Mouse (Mus musculus): ENCODE measurements around the gene Mycl. TPM values are rescaled to one million over a fixed set of nuclear protein-coding genes. Genes with fewer than 3 reads are reported as not detected.

Mycl gene
- polyA plus RNA-seq, 1 experiment from 2014 or later = 28.6 TPM

DNA sequence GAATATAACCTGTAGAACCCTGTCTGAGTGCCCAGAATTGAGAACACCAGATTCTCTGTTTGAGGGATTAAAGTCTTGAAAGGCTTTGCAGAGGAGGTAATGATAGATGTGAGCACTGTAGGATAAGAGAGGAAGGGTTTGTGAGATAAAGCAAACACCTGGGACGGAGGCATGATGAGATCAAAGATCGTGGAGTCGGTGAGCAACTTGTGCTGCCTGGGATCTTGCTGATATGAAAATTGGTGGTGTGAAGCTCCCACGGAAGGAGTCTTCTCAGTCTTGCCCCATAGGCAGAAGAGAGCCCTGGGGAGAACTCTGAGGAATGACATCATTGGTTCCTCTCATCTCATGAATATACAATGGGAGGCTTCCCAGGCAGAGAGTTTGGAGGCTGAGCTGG, 27.3 kb upstream of the Mycl start:
- no peak for DNase-seq (ENCODE audit: low spot score)

DNA sequence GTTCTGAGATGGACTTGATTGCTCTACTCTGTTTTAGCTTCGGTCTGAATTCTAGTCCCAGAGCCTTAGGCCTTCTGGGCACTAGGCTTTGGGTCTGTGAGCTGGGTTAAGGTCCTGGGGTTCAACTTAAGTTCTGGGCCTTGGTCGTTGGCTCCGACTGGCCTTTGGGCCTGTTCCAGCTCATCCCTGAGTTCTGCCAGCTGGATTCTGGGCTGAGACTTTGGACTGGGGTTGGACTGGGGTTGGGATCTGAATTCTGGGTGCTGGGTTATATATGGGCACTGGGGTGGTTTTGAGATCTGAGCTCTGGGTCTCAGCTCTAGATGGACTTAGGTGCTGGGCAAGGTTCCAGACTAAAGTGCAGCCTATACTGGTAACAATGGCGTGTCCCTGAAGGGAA, 24.3 kb upstream of the Mycl start:
- WGBS = 86% methylated on average over 4 of the region's 4 CpGs
- Histone ChIP-seq H3K4me3 (no peak overlapping the region), H3K27me3 (ENCODE audit: low read depth, poor library complexity, severe bottlenecking) (0 out of 2 replicates have a peak, but pooled peaks cover 3% of the 10 kb centered on the region), H3K36me3 (no peaks in the 10 kb centered on the region), H3K9me3 (replicated peaks) (no peaks in the 10 kb centered on the region), H3K4me1 (peaks cover 5% of the 10 kb centered on the region; the same call in 1 of the 2 replicates), H3K27ac (no peak overlapping the region)
- no peak for DNase-seq (ENCODE audit: low spot score)

More for the DNA sequence above, 27.3 kb upstream of the Mycl start:
- Histone ChIP-seq H3K4me3 (no peak overlapping the region), H3K36me3 (no peaks in the 10 kb centered on the region), H3K9me3 (replicated peaks) (no peaks in the 10 kb centered on the region), H3K27ac (no peak overlapping the region), H3K27me3 (ENCODE audit: low read depth, poor library complexity, severe bottlenecking) (0 out of 2 replicates have a peak, but pooled peaks cover 8% of the 10 kb centered on the region), H3K4me1 (peaks cover 5% of the 10 kb centered on the region; the same call in 1 of the 2 replicates)
- WGBS = 80% methylated on average over 4 of the region's 4 CpGs

- H3K4me1 ChIP-seq = peaks cover 8% of the 10 kb centered on the region; the same call in 1 of the 2 replicates
- H3K9me3 ChIP-seq (replicated peaks) = no peaks in the 10 kb centered on the region
- no peak for DNase-seq (ENCODE audit: low spot score)
- WGBS = 89% methylated on average over 4 of the region's 4 CpGs
- no peaks in the 10 kb centered on the region for H3K36me3 ChIP-seq
- H3K27me3 ChIP-seq (ENCODE audit: low read depth, poor library complexity, severe bottlenecking) = 0 out of 2 replicates have a peak, but pooled peaks cover 3% of the 10 kb centered on the region
- no peak overlapping the region for H3K4me3 ChIP-seq
- H3K27ac ChIP-seq = no peak overlapping the region
These were observed 23.8 kb upstream of the Mycl start for GRCm38 (mm10) chr4:122971646-122972045.

GRCm38 (mm10) chr4:122972056-122972455, 23.4 kb upstream of the Mycl start:
- Histone ChIP-seq H3K27ac (no peak overlapping the region), H3K4me1 (peaks cover 12% of the 10 kb centered on the region), H3K36me3 (no peaks in the 10 kb centered on the region), H3K27me3 (ENCODE audit: low read depth, poor library complexity, severe bottlenecking) (0 out of 2 replicates have a peak, but pooled peaks cover 3% of the 10 kb centered on the region), H3K4me3 (no peak overlapping the region), H3K9me3 (replicated peaks) (no peaks in the 10 kb centered on the region)
- DNase-seq (ENCODE audit: low spot score) = no peak
- 74% methylated on average over 8 of the region's 8 CpGs for WGBS

DNA sequence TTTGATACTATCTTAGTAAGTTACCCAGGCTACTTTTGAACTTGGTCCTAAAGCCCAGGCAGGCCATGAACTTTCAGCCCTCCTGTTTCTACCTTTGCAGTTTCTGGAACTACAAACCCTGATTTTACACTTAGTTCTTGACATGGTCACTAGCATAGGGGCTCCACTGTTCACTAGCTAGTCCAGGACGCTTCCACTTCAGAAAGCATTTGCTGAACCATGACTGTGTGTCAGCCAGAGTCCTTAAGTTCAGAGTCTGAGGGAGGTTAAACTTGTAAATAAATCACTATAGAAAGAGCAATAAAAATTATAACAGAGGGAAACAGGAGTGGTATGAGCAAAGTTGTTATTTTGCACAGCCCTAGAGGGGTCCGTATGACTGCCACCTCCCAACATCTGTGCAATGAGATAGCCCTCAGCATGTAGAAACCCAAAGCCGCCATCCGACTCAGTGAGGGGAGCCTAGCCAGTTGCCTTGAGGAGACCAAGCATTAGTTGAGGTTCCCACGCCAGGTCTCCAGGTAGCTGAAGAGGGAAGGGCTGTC, 20.4 kb upstream of the Mycl start:
- H3K4me1 ChIP-seq = peaks cover 19% of the 10 kb centered on the region
- WGBS = 80% methylated on average over 5 of the region's 5 CpGs
- DNase-seq (ENCODE audit: low spot score) = no peak
- peaks cover 5% of the 10 kb centered on the region for H3K27me3 ChIP-seq (ENCODE audit: low read depth, poor library complexity, severe bottlenecking)
- H3K27ac ChIP-seq = no peak overlapping the region
- H3K36me3 ChIP-seq = no peaks in the 10 kb centered on the region
- H3K4me3 ChIP-seq = no peak overlapping the region
- H3K9me3 ChIP-seq (replicated peaks) = no peaks in the 10 kb centered on the region

DNA sequence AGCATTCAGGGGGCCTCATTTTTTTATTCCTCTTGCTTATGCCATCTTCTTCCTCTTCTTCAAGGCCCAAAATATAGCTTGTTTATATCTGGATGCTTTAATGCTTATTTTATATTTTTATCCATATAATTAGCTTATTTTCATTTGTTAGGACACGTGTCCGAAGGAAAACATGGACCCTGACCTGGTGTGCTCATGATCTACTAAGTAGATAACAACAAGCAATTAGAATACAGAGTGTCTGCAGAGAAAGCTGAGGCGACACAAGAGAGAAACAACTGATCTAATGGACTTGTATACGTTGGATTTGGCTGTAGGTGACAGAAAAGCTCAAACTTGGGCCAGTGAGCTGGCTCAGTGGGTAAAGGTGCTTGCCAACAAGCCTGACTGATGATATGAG, 18.6 kb upstream of the Mycl start:
- no peaks in the 10 kb centered on the region for H3K36me3 ChIP-seq
- no peak overlapping the region for H3K4me3 ChIP-seq
- H3K9me3 ChIP-seq (replicated peaks) = no peaks in the 10 kb centered on the region
- H3K4me1 ChIP-seq = peaks cover 19% of the 10 kb centered on the region
- WGBS = 62% methylated on average over 4 of the region's 4 CpGs
- no peak for DNase-seq (ENCODE audit: low spot score)
- H3K27me3 ChIP-seq (ENCODE audit: low read depth, poor library complexity, severe bottlenecking) = peaks cover 17% of the 10 kb centered on the region
- H3K27ac ChIP-seq = no peak overlapping the region

DNA sequence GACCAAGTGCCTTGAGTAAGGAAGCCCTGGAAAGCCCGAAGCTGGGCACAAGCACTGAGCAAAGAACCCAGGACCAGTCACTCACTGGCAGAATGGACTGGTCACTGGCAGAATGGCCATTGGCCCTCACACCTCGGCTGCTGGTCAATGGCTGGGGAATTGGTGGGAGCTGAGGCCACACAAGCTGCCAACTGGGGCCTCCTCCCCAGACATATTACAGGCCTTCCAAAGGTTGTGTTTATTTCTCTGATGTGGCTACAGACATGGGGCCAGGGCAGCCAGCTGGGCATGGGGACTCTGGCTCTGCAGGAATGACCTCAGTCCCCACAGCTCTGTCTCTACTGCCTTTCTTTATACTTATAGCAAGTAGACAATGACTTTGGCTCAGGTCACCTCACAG, 16.6 kb upstream of the Mycl start:
- Histone ChIP-seq H3K4me3 (no peak overlapping the region), H3K27me3 (ENCODE audit: low read depth, poor library complexity, severe bottlenecking) (peaks cover 34% of the 10 kb centered on the region), H3K9me3 (replicated peaks) (no peaks in the 10 kb centered on the region), H3K4me1 (peaks cover 31% of the 10 kb centered on the region), H3K36me3 (no peaks in the 10 kb centered on the region), H3K27ac (no peak overlapping the region)
- DNase-seq (ENCODE audit: low spot score) = no peak
- WGBS = 82% methylated on average over 2 of the region's 2 CpGs

GRCm38 (mm10) chr4:122979826-122980225, 15.6 kb upstream of the Mycl start:
- no peak for DNase-seq (ENCODE audit: low spot score)
- Histone ChIP-seq H3K36me3 (no peaks in the 10 kb centered on the region), H3K4me1 (peaks cover 31% of the 10 kb centered on the region), H3K9me3 (replicated peaks) (no peaks in the 10 kb centered on the region), H3K27me3 (ENCODE audit: low read depth, poor library complexity, severe bottlenecking) (peaks cover 44% of the 10 kb centered on the region), H3K27ac (no peak overlapping the region), H3K4me3 (no peak overlapping the region)
- 79% methylated on average over 3 of the region's 3 CpGs for WGBS

- Histone ChIP-seq H3K9me3 (replicated peaks) (no peaks in the 10 kb centered on the region), H3K27ac (no peak overlapping the region), H3K4me1 (peaks cover 31% of the 10 kb centered on the region), H3K4me3 (no peak overlapping the region), H3K27me3 (ENCODE audit: low read depth, poor library complexity, severe bottlenecking) (peaks cover 48% of the 10 kb centered on the region), H3K36me3 (no peaks in the 10 kb centered on the region)
- WGBS = 81% methylated on average over 2 of the region's 2 CpGs
- DNase-seq (ENCODE audit: low spot score) = no peak
These were observed 14.8 kb upstream of the Mycl start for GRCm38 (mm10) chr4:122980684-122981083.

DNA sequence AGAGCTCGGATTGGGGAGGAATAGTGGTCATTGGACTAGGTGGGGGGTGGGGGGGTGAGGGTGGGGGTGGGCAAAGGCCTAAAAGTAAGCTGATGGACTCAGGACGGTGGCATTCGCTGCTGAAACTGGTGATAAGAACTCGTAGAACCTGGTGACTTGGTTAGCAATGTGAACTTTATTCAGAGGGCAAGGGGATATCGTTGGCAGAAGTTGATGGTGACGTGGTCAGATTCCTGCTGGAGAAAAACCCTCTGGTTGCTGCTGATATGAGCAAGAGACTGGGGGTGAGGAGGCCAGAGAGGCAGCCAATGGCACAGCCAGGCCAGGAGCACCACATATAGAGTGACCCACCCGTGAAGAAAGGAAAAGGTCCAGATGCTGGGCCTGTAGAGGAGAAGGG, 14.2 kb upstream of the Mycl start:
- Histone ChIP-seq H3K4me1 (peaks cover 31% of the 10 kb centered on the region), H3K27ac (no peak overlapping the region), H3K4me3 (no peak overlapping the region), H3K9me3 (replicated peaks) (no peaks in the 10 kb centered on the region), H3K36me3 (no peaks in the 10 kb centered on the region), H3K27me3 (ENCODE audit: low read depth, poor library complexity, severe bottlenecking) (peaks cover 48% of the 10 kb centered on the region)
- 80% methylated on average over 7 of the region's 7 CpGs for WGBS
- no peak for DNase-seq (ENCODE audit: low spot score)

DNA sequence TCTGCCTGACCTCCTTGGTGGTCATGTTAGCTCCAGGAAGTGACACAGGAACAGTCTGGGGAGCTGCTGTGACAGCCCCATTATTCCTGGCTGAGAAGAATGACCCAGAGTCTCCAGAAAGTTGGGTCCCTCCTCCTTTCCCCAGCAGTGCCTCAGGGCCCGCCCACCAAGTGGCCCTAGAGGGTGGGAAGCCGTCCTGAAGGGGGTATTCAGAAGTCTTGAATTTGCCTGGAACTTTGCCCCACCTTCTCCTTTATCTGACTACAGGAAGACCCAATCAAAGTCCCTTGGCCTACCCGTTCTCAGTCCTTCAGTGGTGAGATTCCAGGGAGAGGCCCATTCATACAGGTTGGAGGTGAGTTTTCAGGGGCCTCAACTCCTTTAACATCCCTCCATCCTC, 13.5 kb upstream of the Mycl start:
- WGBS = 52% methylated on average over 3 of the region's 3 CpGs

DNA sequence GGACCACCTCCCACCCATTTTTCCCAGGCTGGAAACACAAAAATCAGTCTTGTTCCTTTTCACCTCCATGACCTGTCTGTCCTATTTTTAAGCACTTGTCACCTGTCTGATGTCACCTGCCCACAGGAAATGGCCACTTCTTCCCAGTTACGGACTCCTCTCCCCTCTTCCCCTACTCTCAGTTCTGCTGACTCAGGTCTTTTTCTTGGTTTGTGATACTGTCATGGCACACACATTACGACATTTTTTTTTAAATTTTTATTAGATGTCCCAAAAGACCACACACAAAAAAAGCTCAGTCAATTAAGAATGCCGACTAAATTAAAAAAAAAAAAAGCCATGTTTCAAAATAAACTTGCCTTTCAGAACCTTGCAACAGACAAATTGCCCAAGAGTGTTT, 12.9 kb upstream of the Mycl start:
- H3K36me3 ChIP-seq = no peaks in the 10 kb centered on the region
- peaks cover 20% of the 10 kb centered on the region for H3K4me1 ChIP-seq
- H3K4me3 ChIP-seq = no peak overlapping the region
- H3K27me3 ChIP-seq (ENCODE audit: low read depth, poor library complexity, severe bottlenecking) = peaks cover 48% of the 10 kb centered on the region
- no peak for DNase-seq (ENCODE audit: low spot score)
- no peaks in the 10 kb centered on the region for H3K9me3 ChIP-seq (replicated peaks)
- H3K27ac ChIP-seq = no peak overlapping the region
- 80% methylated on average over 3 of the region's 3 CpGs for WGBS

More for the DNA sequence above, 13.5 kb upstream of the Mycl start:
- no peaks in the 10 kb centered on the region for H3K36me3 ChIP-seq
- H3K27me3 ChIP-seq (ENCODE audit: low read depth, poor library complexity, severe bottlenecking) = peaks cover 48% of the 10 kb centered on the region
- H3K4me1 ChIP-seq = peaks cover 26% of the 10 kb centered on the region
- no peaks in the 10 kb centered on the region for H3K9me3 ChIP-seq (replicated peaks)
- no peak for DNase-seq (ENCODE audit: low spot score)
- no peak overlapping the region for H3K4me3 ChIP-seq
- H3K27ac ChIP-seq = no peak overlapping the region

- H3K4me1 ChIP-seq = peaks cover 18% of the 10 kb centered on the region
- H3K27me3 ChIP-seq (ENCODE audit: low read depth, poor library complexity, severe bottlenecking) = peaks cover 48% of the 10 kb centered on the region
- H3K36me3 ChIP-seq = no peaks in the 10 kb centered on the region
- DNase-seq (ENCODE audit: low spot score) = no peak
- 18% methylated on average over 17 of the region's 17 CpGs for WGBS
- H3K4me3 ChIP-seq = peak overlapping the region; percentile 37
- H3K27ac ChIP-seq = no peak overlapping the region
- no peaks in the 10 kb centered on the region for H3K9me3 ChIP-seq (replicated peaks)
These were observed 11.8 kb upstream of the Mycl start for GRCm38 (mm10) chr4:122983486-122984261.

Measured in limb, embryonic 10.5 days (tissue).